Mouse (Mus musculus) heart, embryonic 13.5 days (tissue): ENCODE data around the gene Foxn4. TPM values are rescaled to one million over a fixed set of nuclear protein-coding genes. Genes with fewer than 3 reads are reported as not detected.

Experiments
- ATAC-seq: fragments of 200-750 bp; cut with Nextera tagmentation; 2 replicates; pipeline ENCODE4 v1.8.0; 2017; ENCODE audit warnings: moderate TSS enrichment; ENCODE audit not compliant: insufficient number of reproducible peaks, low FRiP score, low TSS enrichment; ENCODE audit errors: extremely low read depth
- H3K27ac ChIP-seq: fragments of 300-500 bp; sonication (generic); replicated peaks from 2 replicates; pipeline ENCODE4 v1.5.1; 2015; ENCODE audit warnings: moderate library complexity, mild to moderate bottlenecking, inconsistent platforms
- H3K27me3 ChIP-seq: fragments of 300-500 bp; sonication (generic); replicated peaks from 2 replicates; pipeline ENCODE4 v1.6.1; 2015; ENCODE audit warnings: mild to moderate bottlenecking, inconsistent platforms
- H3K36me3 ChIP-seq: fragments of 300-500 bp; sonication (generic); 2 replicates; pipeline ENCODE4 v1.6.1; 2015; ENCODE audit warnings: mild to moderate bottlenecking, inconsistent platforms
- H3K4me1 ChIP-seq: fragments of 300-500 bp; sonication (generic); 2 replicates; pipeline ENCODE4 v1.6.1; 2015; ENCODE audit warnings: inconsistent platforms
- H3K4me2 ChIP-seq: fragments of 300-500 bp; sonication (generic); 2 replicates; pipeline ENCODE4 v1.6.1; 2015; ENCODE audit warnings: inconsistent platforms, mild to moderate bottlenecking, moderate library complexity
- H3K4me3 ChIP-seq: fragments of 300-500 bp; sonication (generic); 2 replicates; pipeline ENCODE4 v1.5.1; 2015; ENCODE audit warnings: moderate library complexity, mild to moderate bottlenecking, inconsistent platforms
- H3K9ac ChIP-seq: fragments of 300-500 bp; sonication (generic); 2 replicates; pipeline ENCODE4 v1.6.1; 2015; ENCODE audit warnings: inconsistent platforms, mild to moderate bottlenecking, moderate library complexity
- H3K9me3 ChIP-seq: fragments of 300-500 bp; sonication (generic); 2 replicates; pipeline ENCODE4 v1.6.1; 2016; ENCODE audit warnings: inconsistent platforms
- WGBS: fragments of 180-500 bp; shearing (Covaris S2); methylation state at CpG from one replicate; pipeline ENCODE4 v1.1.7; 2015; ENCODE audit warnings: mixed read lengths; 5-methylcytosine and 5-hydroxymethylcytosine counted together
- polyA plus RNA-seq: library from polyadenylated mRNA; unstranded; fragments of >200 nt; fragmentation: Nextera tagmentation; extraction: Ambion mirVana; gene quantifications from 2 replicates; pipeline ENCODE4 v1.2.1, GENCODE M21; 2015

Gene Foxn4
- polyA plus RNA-seq, 1 experiment from 2014 or later = not detected

- H3K4me2 ChIP-seq = no peak overlapping the region
- H3K4me1 ChIP-seq = peaks cover 14% of the 10 kb centered on the region
- no peaks in the 10 kb centered on the region for H3K36me3 ChIP-seq
- no peaks in the 10 kb centered on the region for H3K9me3 ChIP-seq
- H3K27me3 ChIP-seq = peaks cover 99% of the 10 kb centered on the region
- H3K4me3 ChIP-seq = no peak overlapping the region
- ATAC-seq = no peak
- no peak overlapping the region for H3K27ac ChIP-seq
- no peak overlapping the region for H3K9ac ChIP-seq
- WGBS = 28% methylated on average over 8 of the region's 8 CpGs
Measured at GRCm38 (mm10) chr5:114275339-114275738, 1.7 kb upstream of the Foxn4 start.

GRCm38 (mm10) chr5:114269984-114270383 lies 3.6 kb downstream of the Foxn4 start:
- H3K27me3 ChIP-seq = peaks cover 93% of the 10 kb centered on the region

DNA sequence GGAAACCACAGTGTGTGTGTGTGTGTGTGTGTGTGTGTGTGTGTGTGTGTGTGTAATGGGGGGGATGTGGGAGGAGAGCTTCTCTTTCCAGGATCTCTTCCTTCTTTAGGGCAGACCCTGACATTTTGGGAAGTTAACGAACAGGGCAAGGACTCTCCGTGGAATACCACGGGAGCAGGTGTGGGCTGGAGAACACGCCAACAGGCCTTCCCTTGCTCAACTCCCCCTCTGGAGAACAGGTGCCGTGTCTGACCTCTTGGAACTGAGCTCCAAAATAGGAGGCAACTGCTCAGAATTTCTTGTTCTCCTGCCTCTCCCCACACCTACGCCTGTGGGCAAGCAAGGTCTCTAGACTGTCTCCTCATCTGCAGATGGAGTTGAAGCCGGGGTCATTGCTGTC lies 4.1 kb downstream of the Foxn4 start:
- H3K27me3 ChIP-seq = peaks cover 88% of the 10 kb centered on the region
- H3K27ac ChIP-seq = no peak overlapping the region
- H3K9me3 ChIP-seq = no peaks in the 10 kb centered on the region
- 61% methylated on average over 7 of the region's 7 CpGs for WGBS
- peaks cover 14% of the 10 kb centered on the region for H3K4me1 ChIP-seq
- no peak overlapping the region for H3K9ac ChIP-seq
- no peak for ATAC-seq
- H3K36me3 ChIP-seq = no peaks in the 10 kb centered on the region
- H3K4me2 ChIP-seq = no peak overlapping the region
- no peak overlapping the region for H3K4me3 ChIP-seq

More at GRCm38 (mm10) chr5:114269984-114270383, 3.6 kb downstream of the Foxn4 start:
- no peak for ATAC-seq
- Histone ChIP-seq H3K27ac (no peak overlapping the region), H3K9me3 (no peaks in the 10 kb centered on the region), H3K4me2 (no peak overlapping the region), H3K36me3 (no peaks in the 10 kb centered on the region), H3K4me3 (no peak overlapping the region), H3K9ac (no peak overlapping the region), H3K4me1 (peaks cover 14% of the 10 kb centered on the region)
- 19% methylated on average over 12 of the region's 12 CpGs for WGBS

DNA sequence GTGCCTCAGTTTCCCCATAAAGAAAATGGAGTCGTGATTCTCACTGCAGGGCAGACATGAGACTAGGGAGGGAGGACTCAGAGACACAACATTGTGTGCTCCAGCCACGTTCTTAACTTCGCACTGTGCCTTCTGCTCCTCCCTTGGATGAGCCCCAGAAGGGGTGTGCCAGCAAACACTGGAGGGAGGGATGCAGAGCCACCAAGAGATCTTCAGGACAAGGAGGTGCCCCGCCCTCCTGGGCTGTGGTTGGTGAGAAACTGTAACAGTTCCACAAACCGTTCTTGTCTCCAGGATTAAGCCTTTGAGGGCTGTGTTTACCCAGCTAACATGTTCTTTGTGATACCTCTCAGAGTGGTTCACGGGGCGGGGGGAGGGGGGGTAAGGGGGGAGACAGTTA lies 5.0 kb downstream of the Foxn4 start:
- WGBS = 44% methylated on average over 7 of the region's 7 CpGs
- Histone ChIP-seq H3K4me3 (no peak overlapping the region), H3K9ac (no peak overlapping the region), H3K27me3 (peaks cover 85% of the 10 kb centered on the region), H3K4me2 (no peak overlapping the region), H3K27ac (no peak overlapping the region), H3K4me1 (peaks cover 5% of the 10 kb centered on the region), H3K36me3 (no peaks in the 10 kb centered on the region), H3K9me3 (no peaks in the 10 kb centered on the region)
- no peak for ATAC-seq

DNA sequence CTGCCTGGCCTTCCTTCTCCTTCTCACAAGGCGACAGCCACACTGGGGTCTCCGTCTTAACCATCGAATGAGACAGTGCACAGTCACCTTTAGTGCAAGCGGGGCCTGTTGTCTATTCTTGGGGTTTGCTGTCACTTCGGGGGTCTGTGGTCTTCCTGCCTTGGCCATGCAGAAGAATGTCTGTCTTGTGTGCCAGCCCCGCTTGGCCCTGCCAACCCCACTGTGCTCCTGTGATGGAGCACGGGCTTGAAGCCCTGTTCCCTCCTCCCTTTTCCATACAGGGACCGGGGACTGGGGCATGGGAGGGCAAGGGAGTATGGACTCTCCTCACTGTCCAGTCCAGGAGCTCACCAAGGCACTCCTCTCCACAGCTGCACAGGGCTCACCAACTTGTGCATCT lies 8.8 kb downstream of the Foxn4 start:
- no peak overlapping the region for H3K9ac ChIP-seq
- H3K36me3 ChIP-seq = no peaks in the 10 kb centered on the region
- no peak overlapping the region for H3K4me3 ChIP-seq
- H3K27me3 ChIP-seq = peaks cover 46% of the 10 kb centered on the region
- H3K9me3 ChIP-seq = no peaks in the 10 kb centered on the region; the same call in 1 of the 2 replicates
- H3K27ac ChIP-seq = no peak overlapping the region
- WGBS = 71% methylated on average over 8 of the region's 8 CpGs
- no peak overlapping the region for H3K4me2 ChIP-seq
- no peak for ATAC-seq
- H3K4me1 ChIP-seq = no peaks in the 10 kb centered on the region

GRCm38 (mm10) chr5:114264030-114264459 lies 9.6 kb downstream of the Foxn4 start:
- H3K4me1 ChIP-seq = no peaks in the 10 kb centered on the region
- H3K4me3 ChIP-seq = no peak overlapping the region
- H3K4me2 ChIP-seq = no peak overlapping the region
- no peaks in the 10 kb centered on the region for H3K36me3 ChIP-seq
- peaks cover 39% of the 10 kb centered on the region for H3K27me3 ChIP-seq
- WGBS = 77% methylated on average over 8 of the region's 8 CpGs
- H3K27ac ChIP-seq = no peak overlapping the region
- ATAC-seq = no peak
- H3K9ac ChIP-seq = no peak overlapping the region
- no peaks in the 10 kb centered on the region; the same call in 1 of the 2 replicates for H3K9me3 ChIP-seq

DNA sequence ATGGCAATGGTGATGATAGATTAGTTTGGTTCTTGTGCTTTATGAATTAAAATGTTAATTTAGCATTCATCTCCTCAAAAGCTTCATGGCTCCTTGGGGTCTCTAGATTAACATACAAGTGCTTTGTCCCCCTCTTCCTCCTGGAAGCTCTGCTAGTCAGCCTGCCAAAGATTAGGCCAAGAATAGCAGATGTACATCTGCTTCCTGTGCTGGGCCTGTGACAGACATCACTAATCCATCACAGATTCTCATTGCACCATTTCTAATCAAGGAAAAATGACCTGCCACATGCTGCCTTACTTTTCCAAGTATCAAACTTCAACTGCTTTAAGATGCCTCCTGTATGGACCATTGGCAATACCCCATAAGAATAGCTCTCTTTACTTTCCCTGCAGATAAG lies 12.1 kb downstream of the Foxn4 start:
- H3K36me3 ChIP-seq = no peaks in the 10 kb centered on the region
- H3K4me1 ChIP-seq = no peaks in the 10 kb centered on the region
- no peak overlapping the region for H3K9ac ChIP-seq
- H3K4me3 ChIP-seq = no peak overlapping the region
- H3K9me3 ChIP-seq = no peaks in the 10 kb centered on the region; the same call in 1 of the 2 replicates
- H3K4me2 ChIP-seq = no peak overlapping the region
- H3K27ac ChIP-seq = no peak overlapping the region
- H3K27me3 ChIP-seq = peaks cover 24% of the 10 kb centered on the region; the same call in 1 of the 2 replicates
- ATAC-seq = no peak

GRCm38 (mm10) chr5:114259495-114259894 lies 14.1 kb downstream of the Foxn4 start:
- no peak for ATAC-seq
- Histone ChIP-seq H3K9me3 (no peaks in the 10 kb centered on the region; the same call in 1 of the 2 replicates), H3K4me2 (no peak overlapping the region), H3K27me3 (peaks cover 29% of the 10 kb centered on the region), H3K4me1 (no peaks in the 10 kb centered on the region), H3K36me3 (no peaks in the 10 kb centered on the region), H3K9ac (no peak overlapping the region), H3K4me3 (no peak overlapping the region), H3K27ac (no peak overlapping the region)
- 61% methylated on average over 10 of the region's 10 CpGs for WGBS

DNA sequence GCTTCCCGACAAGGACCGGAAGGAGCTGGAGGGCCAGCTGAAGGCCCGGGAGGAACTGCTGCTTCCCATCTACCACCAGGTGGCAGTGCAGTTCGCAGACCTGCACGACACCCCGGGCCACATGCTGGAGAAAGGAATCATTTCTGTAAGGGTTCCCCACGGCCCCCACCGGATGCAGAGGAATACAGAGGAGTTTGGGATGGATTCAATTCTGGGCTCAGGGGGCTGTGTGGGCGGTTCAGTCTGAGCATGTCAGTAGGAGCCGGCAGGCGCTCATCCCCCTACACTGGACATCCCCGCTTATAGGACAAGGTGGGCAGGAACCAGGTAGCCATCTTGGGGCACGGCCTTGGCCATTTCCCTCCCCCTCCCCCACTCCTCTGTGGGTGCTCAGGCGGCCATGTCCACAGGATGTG lies 25.4 kb downstream of the Foxn4 start:
- Histone ChIP-seq H3K27me3 (no peaks in the 10 kb centered on the region), H3K27ac (no peak overlapping the region), H3K4me2 (no peak overlapping the region), H3K4me3 (no peak overlapping the region), H3K9me3 (no peaks in the 10 kb centered on the region), H3K9ac (0 out of 2 replicates have a peak overlapping the region, but pooled peaks have one; percentile 29), H3K4me1 (no peaks in the 10 kb centered on the region), H3K36me3 (peaks cover 56% of the 10 kb centered on the region)
- no peak for ATAC-seq
- 19% methylated on average over 14 of the region's 14 CpGs for WGBS

- Histone ChIP-seq H3K27ac (no peak overlapping the region), H3K9ac (no peak overlapping the region), H3K27me3 (no peaks in the 10 kb centered on the region), H3K36me3 (peaks cover 64% of the 10 kb centered on the region), H3K9me3 (no peaks in the 10 kb centered on the region), H3K4me1 (no peaks in the 10 kb centered on the region), H3K4me3 (no peak overlapping the region), H3K4me2 (no peak overlapping the region)
- ATAC-seq = no peak
- WGBS = 72% methylated on average over 7 of the region's 7 CpGs
Measured at GRCm38 (mm10) chr5:114246465-114246864, 27.1 kb downstream of the Foxn4 start.

- Histone ChIP-seq H3K36me3 (peaks cover 57% of the 10 kb centered on the region), H3K4me1 (no peaks in the 10 kb centered on the region), H3K4me2 (no peak overlapping the region), H3K9me3 (no peaks in the 10 kb centered on the region), H3K27me3 (no peaks in the 10 kb centered on the region), H3K4me3 (no peak overlapping the region), H3K27ac (no peak overlapping the region), H3K9ac (no peak overlapping the region)
- 54% methylated on average over 14 of the region's 14 CpGs for WGBS
- no peak for ATAC-seq
Measured at GRCm38 (mm10) chr5:114239737-114240136, 33.9 kb downstream of the Foxn4 start.

GRCm38 (mm10) chr5:114238924-114239323 lies 34.7 kb downstream of the Foxn4 start:
- no peak overlapping the region for H3K4me2 ChIP-seq
- H3K4me1 ChIP-seq = no peaks in the 10 kb centered on the region
- ATAC-seq = no peak
- H3K9me3 ChIP-seq = no peaks in the 10 kb centered on the region
- H3K27me3 ChIP-seq = no peaks in the 10 kb centered on the region
- no peak overlapping the region for H3K4me3 ChIP-seq
- WGBS = 23% methylated on average over 7 of the region's 7 CpGs
- peaks cover 56% of the 10 kb centered on the region for H3K36me3 ChIP-seq
- no peak overlapping the region for H3K27ac ChIP-seq
- no peak overlapping the region for H3K9ac ChIP-seq
